Mouse (Mus musculus) small intestine, adult 2 months (tissue): ENCODE measurements around the gene Ncdn.

Source experiments
- CTCF ChIP-seq: fragments of 200-500 bp; IDR thresholded peaks from 2 replicates; pipeline ENCODE4 v1.5.1; 2012; ENCODE audit warnings: low read depth, mild to moderate bottlenecking, control low read depth, inconsistent platforms, low read length, moderate library complexity, mixed read lengths; ENCODE audit not compliant: insufficient replicate concordance, insufficient read length; ENCODE audit errors: extremely low read depth
- POLR2A ChIP-seq: fragments of 200-500 bp; IDR thresholded peaks from 2 replicates; pipeline ENCODE4 v1.6.1; 2012; ENCODE audit warnings: low read depth, mild to moderate bottlenecking, control low read depth, inconsistent platforms, low read length, moderate library complexity

- TF ChIP-seq CTCF: no peak
- TF ChIP-seq POLR2A: no peak
Observed at GRCm38 (mm10) chr4:126802174-126802573, 48.9 kb upstream of the Ncdn start.
